ENCODE assay signal across 8 mouse cellular contexts in the genomic region with DNA sequence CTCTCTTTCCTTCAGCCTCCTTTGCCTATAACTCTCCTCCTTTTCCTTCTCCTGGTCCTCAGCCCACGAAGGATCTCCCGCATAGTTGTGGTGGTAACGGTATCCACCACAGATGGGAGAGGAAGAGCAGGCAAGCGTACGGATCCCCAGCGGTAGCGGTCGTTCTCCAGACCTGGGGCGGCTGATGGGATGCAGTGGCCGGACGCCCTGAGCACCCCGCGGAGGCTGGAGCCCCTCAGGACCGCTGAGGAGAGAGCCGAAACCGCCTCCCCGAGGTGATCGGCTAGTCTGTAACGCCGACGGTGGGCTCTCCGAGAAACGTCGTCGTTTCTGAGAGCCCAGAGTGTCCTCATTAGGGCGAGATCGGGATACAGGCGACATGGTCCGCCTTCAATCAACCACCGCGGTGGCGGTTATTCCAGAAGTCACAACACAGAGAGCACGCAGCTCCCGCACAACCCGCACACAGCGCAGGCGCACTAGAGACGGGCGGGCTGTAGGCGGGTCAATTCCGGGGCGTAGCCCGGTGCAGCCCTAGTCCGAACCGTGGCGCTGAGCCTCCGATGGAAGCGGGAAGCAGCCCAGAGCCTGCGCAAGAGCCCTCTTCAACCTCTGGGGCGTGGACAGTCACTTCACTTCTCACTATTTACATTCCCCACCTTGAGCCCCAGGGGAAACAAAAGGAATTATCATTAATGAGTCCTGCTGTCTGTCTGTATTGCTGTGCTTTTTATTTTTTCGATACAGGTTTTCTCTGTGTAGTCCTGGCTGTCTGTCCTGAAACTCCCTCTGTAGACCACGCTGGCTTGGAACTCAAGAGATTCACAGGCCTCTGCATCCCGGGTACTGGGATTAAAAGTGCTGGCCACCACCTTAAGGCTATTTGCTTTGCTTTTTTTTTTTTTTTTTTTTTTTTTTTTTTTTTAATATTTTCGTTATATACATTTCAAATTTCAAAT. TPM values are rescaled to one million over a fixed set of nuclear protein-coding genes. Genes with fewer than 3 reads are reported as not detected.
A peak's percentile ranks its signal among the peaks of the same experiment; 100 is the strongest.
DNase-seq lines count a peak whose midpoint lies in the region; ATAC-seq and TF ChIP-seq lines count a peak whose summit lies in the region.

A gene (minus strand): TSS at position 449 of the 959 bp plus-strand sequence.

- in situ Hi-C loops in CH12.LX (cut with MboI; ENCODE audit: low pct_ligation_motif_present, low pct_unique_long_range_greater_than_20kb, low sequenced_read_pairs): no loop called here

- peak; percentile 78 for DNase-seq in CH12.LX (ENCODE audit: extremely low read depth)
- peak; percentile 92 for DNase-seq in c-Kit-positive CD71-positive TER-119-positive erythroid progenitor cells, embryonic 14.5 days (ENCODE audit: low spot score)
- DNase-seq in heart, postnatal 0 days (ENCODE audit: low spot score): peak; percentile 73
- DNase-seq in kidney, postnatal 4 days: peak; percentile 82 to 89
- DNase-seq in neural tube, embryonic 11.5 days (ENCODE audit: low spot score): peak; percentile 90

- H3K4me1 ChIP-seq in CH12.LX (ENCODE audit: control insufficient read depth in 1 of 2, insufficient read depth in 2 of 2): peaks cover 2 to 4% of the 10 kb centered on the region in 2 experiments; a peak in 1 of 4 replicates
- H3K4me1 ChIP-seq in forebrain, embryonic 12.5 days: 0 out of 2 replicates have a peak, but pooled peaks cover 3% of the 10 kb centered on the region
- no peaks in the 10 kb centered on the region for H3K4me1 ChIP-seq in heart, postnatal 0 days (ENCODE audit: control insufficient read depth, insufficient read depth)
- H3K4me1 ChIP-seq in liver, embryonic 15.5 days (replicated peaks): peaks cover 27% of the 10 kb centered on the region
- H3K4me1 ChIP-seq in neural tube, embryonic 11.5 days (ENCODE audit: control insufficient read depth, insufficient read depth, low read length): no peaks in the 10 kb centered on the region
- H3K4me1 ChIP-seq in stomach, embryonic 16.5 days (ENCODE audit: control insufficient read depth, insufficient read depth, low read length): no peaks in the 10 kb centered on the region

- no peak for TF ChIP-seq RAD21 in CH12.LX (IDR thresholded peaks at IDR 0.05; ENCODE audit: low read depth, low read length)

- no peaks in the 10 kb centered on the region for H3K36me3 ChIP-seq in CH12.LX (replicated peaks in 1 of 2; ENCODE audit: control insufficient read depth in 1 of 2, insufficient read depth in 1 of 2, low read length in 1 of 2)
- H3K36me3 ChIP-seq in forebrain, embryonic 12.5 days (replicated peaks): no peaks in the 10 kb centered on the region
- no peaks in the 10 kb centered on the region for H3K36me3 ChIP-seq in heart, postnatal 0 days (replicated peaks; ENCODE audit: control insufficient read depth, insufficient read depth, low read length)
- H3K36me3 ChIP-seq in liver, embryonic 15.5 days (replicated peaks): no peaks in the 10 kb centered on the region
- H3K36me3 ChIP-seq in neural tube, embryonic 11.5 days (ENCODE audit: control insufficient read depth, insufficient read depth, low read length): no peaks in the 10 kb centered on the region
- no peaks in the 10 kb centered on the region for H3K36me3 ChIP-seq in stomach, embryonic 16.5 days (ENCODE audit: control insufficient read depth, insufficient read depth, low read length)

- no peak for TF ChIP-seq CTCF in CH12.LX (conservative IDR thresholded peaks at IDR 0.05 in 1 of 2, IDR thresholded peaks at IDR 0.05 in 1 of 2; ENCODE audit: low read depth in 2 of 2, low read length in 2 of 2)
- no peak for TF ChIP-seq CTCF in heart, postnatal 0 days (IDR thresholded peaks at IDR 0.05; ENCODE audit: low read depth)

- peaks cover 2% of the 10 kb centered on the region for H3K27me3 ChIP-seq in CH12.LX (replicated peaks)
- peaks cover 15% of the 10 kb centered on the region for H3K27me3 ChIP-seq in forebrain, embryonic 12.5 days
- no peaks in the 10 kb centered on the region for H3K27me3 ChIP-seq in heart, postnatal 0 days (ENCODE audit: control insufficient read depth, insufficient read depth, low read length)
- H3K27me3 ChIP-seq in liver, embryonic 15.5 days: peaks cover 50% of the 10 kb centered on the region
- no peaks in the 10 kb centered on the region for H3K27me3 ChIP-seq in neural tube, embryonic 11.5 days (ENCODE audit: control insufficient read depth, insufficient read depth, low read length)
- peaks cover 2% of the 10 kb centered on the region; the same call in 1 of the 2 replicates for H3K27me3 ChIP-seq in stomach, embryonic 16.5 days (ENCODE audit: control insufficient read depth, insufficient read depth, low read length)

- H3K4me2 ChIP-seq in CH12.LX (ENCODE audit: insufficient read depth, low read depth, poor library complexity, severe bottlenecking): peak within 1 kb of the TSS; percentile 76
- peak within 1 kb of the TSS; percentile 69 for H3K4me2 ChIP-seq in forebrain, embryonic 12.5 days
- H3K4me2 ChIP-seq in heart, postnatal 0 days (ENCODE audit: low read depth, low read length): peak within 1 kb of the TSS; percentile 81
- peak within 1 kb of the TSS; percentile 93 for H3K4me2 ChIP-seq in liver, embryonic 15.5 days
- H3K4me2 ChIP-seq in neural tube, embryonic 11.5 days (ENCODE audit: low read depth): peak within 1 kb of the TSS; percentile 84
- peak within 1 kb of the TSS; percentile 97 for H3K4me2 ChIP-seq in stomach, embryonic 16.5 days (ENCODE audit: low read depth, low read length)

- H3K9me3 ChIP-seq in CH12.LX (replicated peaks; ENCODE audit: low read length): no peaks in the 10 kb centered on the region
- H3K9me3 ChIP-seq in forebrain, embryonic 12.5 days: no peaks in the 10 kb centered on the region
- H3K9me3 ChIP-seq in heart, postnatal 0 days (replicated peaks; ENCODE audit: control insufficient read depth, low read length): no peaks in the 10 kb centered on the region
- H3K9me3 ChIP-seq in liver, embryonic 15.5 days (replicated peaks): no peaks in the 10 kb centered on the region
- H3K9me3 ChIP-seq in neural tube, embryonic 11.5 days (ENCODE audit: control insufficient read depth, low read length): no peaks in the 10 kb centered on the region
- H3K9me3 ChIP-seq in stomach, embryonic 16.5 days (replicated peaks; ENCODE audit: control insufficient read depth, low read length): no peaks in the 10 kb centered on the region

- peak within 1 kb of the TSS; percentile 80 for H3K9ac ChIP-seq in CH12.LX (ENCODE audit: insufficient read depth, low read depth)
- peak within 1 kb of the TSS; percentile 65 for H3K9ac ChIP-seq in forebrain, embryonic 12.5 days
- peak within 1 kb of the TSS; percentile 62 for H3K9ac ChIP-seq in heart, postnatal 0 days (replicated peaks; ENCODE audit: low read depth, low read length)
- H3K9ac ChIP-seq in liver, embryonic 15.5 days: peak within 1 kb of the TSS; percentile 75
- H3K9ac ChIP-seq in neural tube, embryonic 11.5 days (ENCODE audit: low read length): peak within 1 kb of the TSS; percentile 76
- H3K9ac ChIP-seq in stomach, embryonic 16.5 days (ENCODE audit: low read length): peak within 1 kb of the TSS; percentile 83

- H3K4me3 ChIP-seq in CH12.LX (replicated peaks in 1 of 3; ENCODE audit: low read depth in 2 of 3, low read length in 2 of 3, poor library complexity in 1 of 3): peak within 1 kb of the TSS; percentile 58 to 80 (median 60)
- peak within 1 kb of the TSS; percentile 55 for H3K4me3 ChIP-seq in forebrain, embryonic 12.5 days (replicated peaks)
- peak within 1 kb of the TSS; percentile 58 for H3K4me3 ChIP-seq in heart, postnatal 0 days (ENCODE audit: low read depth, low read length)
- H3K4me3 ChIP-seq in liver, embryonic 15.5 days (replicated peaks): peak within 1 kb of the TSS; percentile 69
- peak within 1 kb of the TSS; percentile 52 for H3K4me3 ChIP-seq in neural tube, embryonic 11.5 days (ENCODE audit: low read depth, low read length)
- peak within 1 kb of the TSS; percentile 66 for H3K4me3 ChIP-seq in stomach, embryonic 16.5 days (replicated peaks; ENCODE audit: low read length)

- dilution Hi-C loops in CH12.LX (cut with MboI; ENCODE audit: extremely low pct_ligation_motif_present, extremely low pct_unique_long_range_greater_than_20kb, low sequenced_read_pairs): no loop called here

- H3K79me2 ChIP-seq in CH12.LX (replicated peaks; ENCODE audit: control insufficient read depth, extremely low read depth, insufficient read depth, poor library complexity, severe bottlenecking): no peaks in the 10 kb centered on the region

- no peak for TF ChIP-seq EP300 in CH12.LX (IDR thresholded peaks at IDR 0.05; ENCODE audit: low read length)
- no peak for TF ChIP-seq EP300 in heart, postnatal 0 days (IDR thresholded peaks at IDR 0.05; ENCODE audit: low read depth)

- WGBS in forebrain, embryonic 12.5 days: 1% methylated on average over 54 of the region's 54 CpGs
- under 1% methylated on average over 54 of the region's 54 CpGs for WGBS in heart, postnatal 0 days
- WGBS in liver, embryonic 15.5 days (ENCODE audit: insufficient replicate concordance): under 1% methylated on average over 54 of the region's 54 CpGs
- under 1% methylated on average over 54 of the region's 54 CpGs for WGBS in neural tube, embryonic 11.5 days
- 1% methylated on average over 54 of the region's 54 CpGs for WGBS in stomach, embryonic 16.5 days

- ATAC-seq in forebrain, embryonic 12.5 days (ENCODE audit: low FRiP score): peak; percentile 99
- peak; percentile 97 for ATAC-seq in heart, postnatal 0 days (ENCODE audit: insufficient read depth, low read depth)
- peak; percentile 99 for ATAC-seq in liver, embryonic 15.5 days (ENCODE audit: insufficient read depth)
- ATAC-seq in neural tube, embryonic 11.5 days (ENCODE audit: insufficient read depth, low FRiP score, low TSS enrichment): peak; percentile 99
- peak; percentile 99 for ATAC-seq in stomach, embryonic 16.5 days (ENCODE audit: insufficient read depth, low FRiP score)

- TF ChIP-seq POLR2A in CH12.LX (IDR thresholded peaks at IDR 0.05; ENCODE audit: low read depth, low read length): peak; percentile 85

- no peak within 1 kb of the TSS for H3K27ac ChIP-seq in CH12.LX (ENCODE audit: insufficient read depth, low read depth)
- H3K27ac ChIP-seq in forebrain, embryonic 12.5 days: peak within 1 kb of the TSS; percentile 43; the same call in 1 of the 2 replicates
- H3K27ac ChIP-seq in heart, postnatal 0 days (ENCODE audit: low read depth): no peak within 1 kb of the TSS
- H3K27ac ChIP-seq in liver, embryonic 15.5 days (replicated peaks): peak within 1 kb of the TSS; percentile 45; the same call in 1 of the 2 replicates
- peak within 1 kb of the TSS; percentile 30; the same call in 1 of the 2 replicates for H3K27ac ChIP-seq in neural tube, embryonic 11.5 days (ENCODE audit: low read depth, low read length)
- no peak within 1 kb of the TSS for H3K27ac ChIP-seq in stomach, embryonic 16.5 days (ENCODE audit: low read length)

RNA-seq across cellular contexts. Expression of the gene that starts here (rescaled TPM):
- 0.76 and 0.80 TPM in 2 replicates for total RNA-seq in CH12.LX (2012; rRNA removed)
- total RNA-seq in CH12.LX (2014; rRNA removed): 0.84 and 0.90 TPM in 2 replicates
- polyA plus RNA-seq in CH12.LX (2012; ENCODE audit: insufficient read length, low read depth): 0.26 and 0.56 TPM in 2 replicates
- 3.1 and 3.3 TPM in 2 replicates for polyA plus RNA-seq in forebrain, embryonic 12.5 days (2016; fragmentation: Nextera tagmentation; extraction: Ambion mirVana)
- not detected in 2 replicates for total RNA-seq in heart, postnatal 0 days (2014; rRNA removed; ENCODE audit: low replicate concordance)
- polyA plus RNA-seq in heart, postnatal 0 days (2015; fragmentation: Nextera tagmentation; extraction: Ambion mirVana): 1.8 and 2.1 TPM in 2 replicates
- 0.66 and 0.94 TPM in 2 replicates for polyA plus RNA-seq in liver, embryonic 15.5 days (2015; fragmentation: Nextera tagmentation; extraction: Ambion mirVana)
- polyA plus RNA-seq in neural tube, embryonic 11.5 days (2014; fragmentation: Nextera tagmentation; extraction: Ambion mirVana): 2.5 and 3.2 TPM in 2 replicates
- 1.3 and 1.6 TPM in 2 replicates for polyA plus RNA-seq in stomach, embryonic 16.5 days (2015; fragmentation: Nextera tagmentation; extraction: Ambion mirVana)

Comparison
In these comparisons a context has a peak if more than half of its experiments do, and no peak if none do; other contexts are left out.
1. Peak in DNase-seq, H3K4me3 ChIP-seq, H3K9ac ChIP-seq and H3K4me2 ChIP-seq in CH12.LX; RNA of the gene not detected or under 1 TPM.
2. Peak in ATAC-seq, H3K4me3 ChIP-seq, H3K27ac ChIP-seq, H3K9ac ChIP-seq and H3K4me2 ChIP-seq in liver, embryonic 15.5 days; RNA of the gene not detected or under 1 TPM.
3. H3K27ac ChIP-seq: peak in forebrain, embryonic 12.5 days (single experiment) and neural tube, embryonic 11.5 days (single experiment); none in CH12.LX (single experiment), heart, postnatal 0 days (single experiment) and stomach, embryonic 16.5 days (single experiment).
4. Peak in every context shown above with its lines, with median percentiles within 50 percentile points of each other: DNase-seq, H3K4me2 ChIP-seq, H3K4me3 ChIP-seq, H3K9ac ChIP-seq and ATAC-seq.